ENCODE assay signal across 8 mouse cellular contexts in genomic region chr7:120842345-120843036, GRCm38 (mm10). TPM values are rescaled to one million over a fixed set of nuclear protein-coding genes. Genes with fewer than 3 reads are reported as not detected.
DNase-seq lines count a peak whose midpoint lies in the region; ATAC-seq lines count a peak whose summit lies in the region.

Gene Eef2k (plus strand): TSS chr7:120842831.

- peak; percentile 97 for ATAC-seq in intestine, embryonic 15.5 days

- peak within 1 kb of the TSS; percentile 94 for H3K9ac ChIP-seq in intestine, embryonic 15.5 days

- no peaks in the 10 kb centered on the region for H3K36me3 ChIP-seq in intestine, embryonic 15.5 days
- no peaks in the 10 kb centered on the region for H3K36me3 ChIP-seq in midbrain, embryonic 10.5 days

- H3K4me1 ChIP-seq in intestine, embryonic 15.5 days (replicated peaks) = peaks cover 13% of the 10 kb centered on the region; the same call in 1 of the 2 replicates
- peaks cover 27% of the 10 kb centered on the region for H3K4me1 ChIP-seq in midbrain, embryonic 10.5 days

- WGBS in intestine, embryonic 15.5 days = 3% methylated on average over 34 of the region's 35 CpGs
- WGBS in midbrain, embryonic 10.5 days = 4% methylated on average over 35 of the region's 35 CpGs

- H3K4me2 ChIP-seq in intestine, embryonic 15.5 days (replicated peaks) = peak within 1 kb of the TSS; percentile 80

- H3K27me3 ChIP-seq in intestine, embryonic 15.5 days (replicated peaks) = no peaks in the 10 kb centered on the region
- H3K27me3 ChIP-seq in midbrain, embryonic 10.5 days (ENCODE audit: low read depth, poor library complexity, severe bottlenecking) = peaks cover 33% of the 10 kb centered on the region

- H3K27ac ChIP-seq in intestine, embryonic 15.5 days = peak within 1 kb of the TSS; percentile 99
- H3K27ac ChIP-seq in midbrain, embryonic 10.5 days (replicated peaks) = peak within 1 kb of the TSS; percentile 87

- DNase-seq in 3134 (ENCODE audit: extremely low read depth, insufficient read length, low spot score) = peak; percentile 95
- DNase-seq in adrenal gland, adult 8-10 months = peak; percentile 88
- DNase-seq in embryo, embryonic 11.5 days (ENCODE audit: low read depth, low spot score) = peak; percentile 83
- peak; percentile 83 to 87 for DNase-seq in gastrocnemius, postnatal 36 days
- DNase-seq in left cerebral cortex, postnatal 36 days (ENCODE audit: low spot score in 2 of 2) = peak; percentile 89
- peak; percentile 89 for DNase-seq in midbrain, embryonic 10.5 days (ENCODE audit: low spot score)
- peak; percentile 84 for DNase-seq in spleen, adult 12 weeks (ENCODE audit: low spot score)

- peak within 1 kb of the TSS; percentile 80 for H3K4me3 ChIP-seq in intestine, embryonic 15.5 days (replicated peaks)
- peak within 1 kb of the TSS; percentile 66 for H3K4me3 ChIP-seq in midbrain, embryonic 10.5 days

- intact Hi-C loops in gastrocnemius, postnatal 36 days (cut with DNase I) = loop anchor here (5.0 kb wide), 1 partner anchor 55 kb away; no protein-coding TSS in a partner anchor
- intact Hi-C loops in left cerebral cortex, postnatal 36 days (cut with DNase I) = loop anchor here (2.0 kb wide), 1 partner anchor 74 kb away; the partner anchor contains the start of gene Polr3e

- H3K9me3 ChIP-seq in intestine, embryonic 15.5 days = no peaks in the 10 kb centered on the region
- H3K9me3 ChIP-seq in midbrain, embryonic 10.5 days (replicated peaks) = no peaks in the 10 kb centered on the region

RNA-seq across cellular contexts. Expression of gene Eef2k, which starts in this region (rescaled TPM):
- 10 to 100 TPM; 27.2 to 51.2 (median 40.8) TPM for total RNA-seq in adrenal gland, adult 8-10 months (2022)
- total RNA-seq in gastrocnemius, postnatal 36 days (2021) = 10 to 100 TPM; 55.7 to 60.3 TPM
- polyA plus RNA-seq in intestine, embryonic 15.5 days (2015; fragmentation: Nextera tagmentation; extraction: Ambion mirVana) = 44.4 and 47.2 TPM in 2 replicates
- total RNA-seq in left cerebral cortex, postnatal 36 days (2021) = 10 to 100 TPM; 27.9 to 32.0 TPM
- polyA plus RNA-seq in midbrain, embryonic 10.5 days (2016; fragmentation: Nextera tagmentation; extraction: Ambion mirVana) = 24.0 and 26.1 TPM in 2 replicates

Comparison
In these comparisons a context has a peak if more than half of its experiments do, and no peak if none do; other contexts are left out.
1. Peak in every context shown above with its lines: DNase-seq, ATAC-seq, H3K4me3 ChIP-seq and H3K27ac ChIP-seq.